Mouse (Mus musculus) CH12.LX (cell line): ENCODE measurements at regions not wholly inside any gene's neighbourhood (a gene's known extent, or its start where the extent isn't known, plus 50 kb on each side); places are given as distances from the start of the nearest gene placed in this dataset.

Experiments
- BHLHE40 ChIP-seq: IDR thresholded peaks from 2 replicates; pipeline ENCODE4 v1.6.1; 2011; ENCODE audit warnings: mild to moderate bottlenecking, low read depth, low read length, improper control_type of control experiment
- CTCF ChIP-seq, 2 experiments: IDR thresholded peaks in 1 of 2; conservative IDR thresholded peaks in 1 of 2; 2 replicates each; pipeline ENCODE4 v1.5.1; 2011 to 2012; ENCODE audit warnings: low read depth in 2 of 2, low read length in 2 of 2, improper control_type of control experiment in 1 of 2, inconsistent platforms in 1 of 2, mild to moderate bottlenecking in 1 of 2, moderate library complexity in 1 of 2
- EP300 ChIP-seq: IDR thresholded peaks from 2 replicates; pipeline ENCODE4 v1.6.1; 2011; ENCODE audit warnings: low read length, improper control_type of control experiment
- GABPA ChIP-seq: IDR thresholded peaks from 2 replicates; pipeline ENCODE4 v1.6.1; 2012; ENCODE audit warnings: low read depth, low read length, improper control_type of control experiment, inconsistent platforms; ENCODE audit not compliant: insufficient replicate concordance
- HCFC1 ChIP-seq: IDR thresholded peaks from 2 replicates; pipeline ENCODE4 v1.6.1; 2012; ENCODE audit warnings: low read depth, mild to moderate bottlenecking, inconsistent platforms, low read length, improper control_type of control experiment
- JUND ChIP-seq: conservative IDR thresholded peaks from 2 replicates; pipeline ENCODE4 v1.6.1; 2011; ENCODE audit warnings: low read depth, low read length, improper control_type of control experiment
- KAT2A ChIP-seq: IDR thresholded peaks from 2 replicates; pipeline ENCODE4 v1.6.1; 2012; ENCODE audit warnings: low read length, improper control_type of control experiment, inconsistent platforms; ENCODE audit not compliant: insufficient replicate concordance
- POLR2A ChIP-seq: IDR thresholded peaks from 2 replicates; pipeline ENCODE4 v1.6.1; 2011; ENCODE audit warnings: low read depth, mild to moderate bottlenecking, improper control_type of control experiment, low read length
- POLR2AphosphoS2 ChIP-seq: IDR thresholded peaks from 2 replicates; pipeline ENCODE4 v1.6.1; 2011; ENCODE audit warnings: low read depth, low read length, improper control_type of control experiment
- RAD21 ChIP-seq: IDR thresholded peaks from 2 replicates; pipeline ENCODE4 v1.6.1; 2011; ENCODE audit warnings: low read depth, mild to moderate bottlenecking, low read length, improper control_type of control experiment, moderate library complexity
- SMC3 ChIP-seq: IDR thresholded peaks from 2 replicates; pipeline ENCODE4 v1.6.1; 2011; ENCODE audit warnings: low read depth, low read length, improper control_type of control experiment
- USF1 ChIP-seq: IDR thresholded peaks from 2 replicates; pipeline ENCODE4 v1.6.1; 2014; ENCODE audit warnings: low read depth, mild to moderate bottlenecking, inconsistent platforms, low read length, improper control_type of control experiment
- ZC3H11A ChIP-seq: IDR thresholded peaks from 2 replicates; pipeline ENCODE4 v1.6.1; 2012; ENCODE audit warnings: low read depth, mild to moderate bottlenecking, inconsistent platforms, low read length, improper control_type of control experiment
- ZNF384 ChIP-seq: IDR thresholded peaks from 2 replicates; pipeline ENCODE4 v1.6.1; 2012; ENCODE audit warnings: low read depth, low read length, improper control_type of control experiment, inconsistent platforms

- TF ChIP-seq RAD21 (no peak), CTCF (conservative IDR thresholded peaks at IDR 0.05 in 1 of 2, IDR thresholded peaks at IDR 0.05 in 1 of 2; ENCODE audit: low read depth in 2 of 2, low read length in 2 of 2) (no peak), SMC3 (no peak), POLR2AphosphoS2 (no peak), GABPA (no peak), POLR2A (no peak), JUND (no peak), EP300 (no peak), ZC3H11A (no peak), BHLHE40 (no peak), KAT2A (no peak), USF1 (no peak), ZNF384 (no peak), HCFC1 (no peak)
Observed at GRCm38 (mm10) chr9:112340363-112340762, 104.6 kb upstream of the Arpp21 start.
